Mouse (Mus musculus) A20 (cell line): ENCODE data around the gene Cadm1.
A peak's percentile ranks its signal among the peaks of the same experiment; 100 is the strongest.

Experiments
- DNase-seq: peaks from one replicate; pipeline ENCODE4 v3.0.0-alpha.2; 2011; ENCODE audit warnings: low read depth, low spot score

The Cadm1 gene

DNA sequence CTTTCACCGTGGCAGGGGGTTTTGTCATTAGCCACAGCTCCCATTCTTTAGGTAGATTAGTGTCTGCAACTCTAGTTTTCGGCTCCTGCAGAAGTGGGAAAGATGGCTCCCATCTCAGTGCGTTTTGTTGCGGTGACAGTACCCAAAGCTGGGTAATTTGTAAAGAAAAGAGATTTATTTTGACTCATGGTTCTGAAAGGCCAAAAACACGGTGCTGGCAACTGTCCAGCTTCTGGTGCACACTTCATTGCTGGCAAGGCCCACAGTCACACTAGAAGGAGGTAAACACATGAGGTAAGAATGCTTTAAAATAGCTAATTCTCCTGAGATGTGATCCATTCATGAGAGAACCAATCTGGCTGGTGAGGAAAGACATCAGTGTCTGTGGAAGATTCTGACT is 18.9 kb downstream of the Cadm1 start:
- no peak for DNase-seq

DNA sequence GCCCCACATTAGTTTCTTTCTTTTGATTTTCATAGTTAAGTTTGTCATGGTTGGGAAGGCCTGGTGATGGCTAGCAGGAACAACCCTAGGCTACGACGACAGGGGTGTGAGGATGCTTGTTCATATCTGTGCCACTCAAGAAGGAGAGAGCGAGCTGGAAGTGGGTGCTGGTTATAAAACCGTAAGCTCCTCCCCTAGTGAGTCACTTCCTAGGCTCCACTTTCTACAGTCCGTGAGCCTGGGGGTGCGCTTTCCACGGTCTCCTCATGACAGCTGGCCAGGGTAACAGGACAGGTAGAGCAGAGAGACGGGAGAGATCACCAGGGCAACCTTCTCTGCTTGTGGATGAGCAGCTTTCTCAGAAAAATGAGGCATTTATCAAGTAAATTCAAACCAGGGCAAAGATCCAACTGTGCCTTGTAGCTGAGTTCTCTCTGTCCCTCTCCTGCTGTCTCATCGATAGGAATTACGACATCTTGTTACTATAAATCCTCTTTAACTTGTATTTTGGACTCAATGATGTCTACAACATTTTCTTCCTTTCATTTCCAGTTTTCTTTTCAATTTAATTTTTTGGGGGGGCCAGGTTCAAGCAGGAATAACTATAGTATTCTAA is 23.1 kb downstream of the Cadm1 start:
- DNase-seq = no peak

DNA sequence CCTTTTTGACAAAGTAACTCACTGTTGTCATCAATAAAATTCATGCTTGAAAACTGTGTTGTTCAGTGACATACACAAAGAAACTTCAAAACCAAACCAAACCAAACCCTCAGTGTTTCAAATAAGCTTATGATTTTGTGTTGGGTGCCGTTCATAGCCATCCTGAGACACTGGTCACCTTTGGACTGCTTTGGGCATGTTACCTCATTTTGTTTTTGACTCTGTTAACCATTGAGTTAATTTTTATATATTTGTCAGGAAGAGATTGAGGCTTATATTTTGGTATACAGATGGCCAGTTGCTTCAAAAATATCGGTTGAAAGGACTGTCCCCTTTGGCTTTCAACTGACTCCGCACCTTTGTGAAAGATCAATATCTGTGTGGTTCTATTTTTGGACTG is 30.8 kb downstream of the Cadm1 start:
- DNase-seq = no peak

DNA sequence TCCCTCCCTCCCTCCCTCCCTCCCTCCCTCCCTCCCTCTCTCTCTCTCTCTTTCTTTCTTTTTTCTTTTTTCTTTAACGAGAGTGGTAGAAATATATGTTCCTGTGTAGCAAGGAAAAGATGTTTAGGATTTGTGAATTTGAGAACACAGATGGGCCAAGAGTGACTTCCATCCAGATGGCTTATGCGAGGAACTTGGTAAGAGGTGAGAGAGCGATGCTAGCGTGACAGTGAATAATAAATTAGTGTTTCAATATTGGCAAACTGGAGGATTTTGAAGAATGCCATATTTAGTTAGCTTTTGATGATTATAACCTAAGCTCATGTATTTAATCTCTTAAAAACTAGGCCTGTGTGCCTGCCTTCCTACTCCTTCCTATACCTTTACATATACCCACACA is 31.6 kb downstream of the Cadm1 start:
- no peak for DNase-seq

DNA sequence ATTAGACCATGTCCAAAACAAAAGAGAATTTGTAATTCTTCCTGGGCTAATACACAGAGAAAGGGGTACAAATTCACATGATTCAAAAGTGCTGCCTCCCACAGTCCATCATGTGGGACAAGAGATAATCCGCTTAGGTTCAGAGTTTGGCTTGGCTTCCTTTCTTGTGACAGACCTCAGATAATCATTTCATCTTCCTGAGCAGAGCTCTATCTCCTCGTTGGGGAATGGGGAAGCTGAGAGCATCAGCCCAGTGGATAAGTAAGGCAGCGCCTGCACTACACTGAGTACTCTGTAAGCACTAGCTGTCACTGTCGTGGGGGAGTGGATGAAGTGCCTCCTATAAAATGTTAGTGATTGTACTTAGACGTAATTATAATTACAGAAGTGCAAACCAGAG is 35.1 kb downstream of the Cadm1 start:
- DNase-seq = no peak

DNA sequence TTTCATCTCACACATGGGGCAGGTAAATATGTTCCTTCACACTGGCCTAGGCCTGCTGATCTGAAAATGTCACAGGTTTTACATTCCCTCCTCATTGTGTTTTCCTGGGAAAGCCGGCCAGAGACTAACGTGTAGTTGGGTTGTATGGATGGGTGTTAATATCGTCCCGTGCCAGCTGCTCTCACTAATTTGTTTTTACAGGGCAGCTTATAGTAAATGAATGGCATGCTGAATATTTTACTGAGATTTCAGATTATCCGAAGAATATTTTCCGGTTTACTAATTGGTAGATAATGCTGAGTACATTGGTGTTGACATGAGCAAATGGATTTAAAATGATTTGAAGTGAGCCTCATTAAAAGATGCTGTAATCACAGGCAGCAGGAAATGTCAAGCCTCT is 37.9 kb downstream of the Cadm1 start:
- DNase-seq = no peak

DNA sequence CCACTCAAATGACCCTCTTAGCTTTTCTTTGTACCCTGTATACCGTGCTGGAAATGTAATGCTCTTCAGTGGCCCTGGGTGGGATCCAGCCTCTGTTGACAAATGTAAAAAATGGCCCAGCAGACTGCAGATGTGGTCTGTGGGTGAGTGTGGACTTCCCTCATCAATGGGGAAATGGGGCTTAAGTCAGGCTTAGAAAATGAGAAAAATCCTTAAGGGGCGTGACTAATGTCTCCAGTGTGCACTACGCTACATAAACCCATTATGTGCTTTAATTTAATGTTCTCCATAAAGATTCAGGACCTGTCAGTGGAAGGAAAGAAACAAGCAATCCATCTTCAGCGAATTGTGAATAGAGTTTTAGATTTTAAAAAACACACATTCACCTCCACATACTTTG is 40.2 kb downstream of the Cadm1 start:
- DNase-seq = no peak

DNA sequence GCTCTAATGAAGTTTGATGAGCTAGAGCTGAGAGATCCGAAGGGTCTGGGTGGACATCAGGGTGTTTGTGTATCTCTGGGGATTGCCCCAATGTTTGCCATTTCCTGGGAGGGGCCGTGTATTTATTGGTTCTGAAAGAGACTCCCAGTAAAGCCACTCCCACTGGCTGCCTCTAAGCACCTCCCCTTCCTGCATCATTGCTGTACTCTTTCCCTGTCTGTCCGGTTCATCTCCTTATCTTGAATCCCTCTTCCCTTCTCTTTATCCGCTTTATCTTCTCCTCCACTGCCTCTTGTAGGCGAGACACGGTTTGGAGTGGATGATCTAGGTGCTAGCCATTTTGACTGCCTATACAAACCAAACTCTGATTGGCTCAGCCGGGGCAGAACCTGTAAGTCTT is 41.5 kb downstream of the Cadm1 start:
- DNase-seq = no peak

DNA sequence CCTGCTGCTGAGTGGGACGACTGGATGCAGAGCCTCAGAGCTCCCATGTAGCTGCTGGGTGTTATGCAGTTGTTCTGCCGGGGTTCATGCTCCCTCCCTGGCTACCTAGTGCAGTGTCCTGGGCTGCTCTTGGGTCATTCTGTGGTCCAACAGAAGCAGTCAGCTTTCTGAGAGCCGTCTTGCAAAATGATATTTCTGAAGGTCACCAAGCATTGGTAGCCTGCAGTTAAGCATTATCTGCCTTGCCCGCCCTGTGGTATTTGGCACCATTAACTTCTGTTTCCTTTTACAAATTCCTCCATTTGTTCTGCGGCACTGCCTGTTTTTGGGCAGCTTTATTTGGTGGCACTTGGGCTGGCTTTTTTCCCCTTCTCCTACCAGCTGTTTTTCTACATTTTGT is 42.2 kb downstream of the Cadm1 start:
- DNase-seq = no peak

DNA sequence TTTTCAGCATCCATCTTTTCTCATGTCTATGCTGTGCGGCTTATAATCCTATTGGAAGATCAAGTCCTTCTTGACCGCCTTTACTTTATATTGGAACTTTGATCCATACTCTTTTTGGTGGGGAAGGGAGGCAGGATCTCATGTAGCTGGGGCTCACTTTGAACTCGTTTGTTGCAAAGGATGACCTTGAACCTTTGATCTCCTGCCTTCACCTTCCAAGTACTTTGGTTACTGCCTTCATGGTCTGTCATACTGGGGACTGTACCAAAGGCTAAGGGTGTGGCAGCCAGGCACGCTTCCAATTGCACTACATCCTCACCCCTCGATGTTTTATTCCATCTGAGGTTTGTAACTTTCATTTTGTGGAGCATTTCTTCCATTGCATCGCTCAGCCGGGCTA is 43.5 kb downstream of the Cadm1 start:
- DNase-seq = no peak

DNA sequence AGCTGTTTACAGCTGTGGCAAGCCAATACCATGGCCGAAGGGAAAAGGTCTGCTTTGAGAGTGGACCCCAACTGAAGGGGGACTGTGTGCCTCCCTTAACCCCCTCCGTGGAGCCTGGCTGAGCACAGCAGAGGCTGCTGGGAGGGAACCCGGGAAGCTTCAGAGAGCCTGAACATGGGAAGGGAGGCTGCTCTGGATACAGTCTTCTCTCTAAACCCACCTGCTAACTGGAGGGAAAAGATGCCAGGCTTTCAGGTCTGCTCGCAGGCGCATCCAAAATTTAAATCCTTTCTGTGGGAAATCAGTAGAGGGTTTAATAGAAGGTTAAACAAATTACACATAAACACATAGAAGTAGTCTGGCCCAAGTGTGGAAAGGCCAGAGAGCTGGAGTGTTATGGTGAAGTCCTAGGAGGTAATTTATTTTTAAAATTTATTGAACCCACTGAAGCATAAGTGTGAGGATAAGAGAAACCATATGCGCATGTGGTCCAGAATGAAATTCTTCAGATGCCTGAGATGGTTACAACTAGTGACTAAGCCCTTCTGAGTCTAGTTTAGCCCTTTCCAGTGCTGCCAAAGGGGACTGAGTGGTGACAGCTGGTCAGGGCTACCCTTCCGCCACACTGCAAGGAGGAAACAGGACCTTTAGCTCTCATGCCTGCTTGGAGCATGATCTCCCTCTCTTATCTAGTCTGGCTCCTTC is 44.9 kb downstream of the Cadm1 start:
- DNase-seq = no peak

DNA sequence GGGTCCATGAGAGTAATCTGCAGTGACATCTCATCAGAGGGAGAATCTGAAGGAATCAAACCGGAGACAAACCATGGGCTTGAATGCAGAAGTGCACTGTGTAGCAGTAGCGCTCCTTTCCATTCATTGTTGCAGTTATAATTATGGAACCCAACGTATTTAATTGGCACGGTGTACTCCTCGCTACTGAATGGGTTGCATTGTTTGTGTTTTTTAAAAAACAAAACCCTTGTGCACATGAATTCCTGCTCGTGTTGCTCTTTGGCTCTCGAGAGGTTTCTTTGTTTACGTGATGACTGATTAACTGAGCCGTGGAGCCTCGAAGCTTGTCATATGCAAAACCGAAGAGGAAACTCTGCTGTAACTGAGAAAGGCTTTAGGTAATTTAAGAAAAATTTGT is 45.8 kb downstream of the Cadm1 start:
- no peak for DNase-seq

DNA sequence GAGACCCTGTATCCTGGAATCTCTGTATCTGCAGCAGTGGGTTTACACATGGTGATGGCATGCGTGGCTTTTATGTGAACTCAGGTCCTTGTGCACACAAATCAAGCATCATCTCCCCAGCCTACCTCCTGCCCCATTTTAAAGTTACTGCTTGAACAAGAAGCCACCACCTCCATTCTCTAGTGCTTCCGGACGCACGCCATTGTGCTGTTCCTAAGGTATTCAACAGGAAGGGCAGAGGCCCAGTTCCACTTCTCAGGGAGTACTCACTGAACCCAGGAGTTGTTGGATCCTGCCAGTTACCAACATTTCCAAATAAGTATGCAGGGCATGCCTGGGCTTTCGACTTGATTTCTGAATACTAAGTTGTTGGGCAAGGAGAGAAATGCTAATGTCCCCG is 49.5 kb downstream of the Cadm1 start:
- no peak for DNase-seq

DNA sequence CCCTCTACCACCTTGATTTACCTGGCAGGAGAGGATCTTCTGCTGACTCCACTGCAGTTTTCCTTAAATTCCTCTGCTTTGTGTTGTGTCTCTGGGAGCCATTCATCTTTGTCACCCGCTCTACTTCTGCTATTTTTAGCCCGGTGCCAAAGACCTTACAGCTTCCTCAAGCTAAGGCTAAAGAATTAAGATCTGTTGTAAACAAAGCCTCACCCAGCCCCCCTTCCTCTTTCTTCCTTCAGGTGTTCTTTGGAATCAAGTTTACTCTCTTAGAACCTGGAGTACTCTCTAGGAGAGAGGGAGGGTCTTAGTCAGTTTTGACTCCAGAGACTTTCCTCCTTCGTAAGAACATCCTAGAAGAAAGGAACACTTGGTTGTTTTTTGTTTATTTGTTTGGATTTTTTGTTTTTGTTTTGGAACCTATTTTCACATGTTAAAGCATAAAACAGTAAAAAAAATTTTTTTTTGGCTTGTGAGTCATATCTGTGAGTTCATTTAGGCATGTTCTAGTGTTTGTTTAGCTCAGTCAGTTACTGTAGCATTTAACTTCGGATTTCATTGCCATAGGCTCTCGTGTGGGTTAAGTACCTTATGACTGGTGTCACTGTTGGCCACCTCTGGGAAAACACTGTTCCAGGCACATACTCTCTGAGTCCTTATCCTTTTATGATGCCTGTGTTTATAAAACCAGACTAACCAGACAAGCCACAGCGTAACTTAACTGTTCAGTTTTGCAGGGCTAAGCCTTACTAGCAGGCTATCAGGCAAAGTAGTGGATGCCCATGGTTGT is 51.8 kb downstream of the Cadm1 start:
- DNase-seq = no peak

DNA sequence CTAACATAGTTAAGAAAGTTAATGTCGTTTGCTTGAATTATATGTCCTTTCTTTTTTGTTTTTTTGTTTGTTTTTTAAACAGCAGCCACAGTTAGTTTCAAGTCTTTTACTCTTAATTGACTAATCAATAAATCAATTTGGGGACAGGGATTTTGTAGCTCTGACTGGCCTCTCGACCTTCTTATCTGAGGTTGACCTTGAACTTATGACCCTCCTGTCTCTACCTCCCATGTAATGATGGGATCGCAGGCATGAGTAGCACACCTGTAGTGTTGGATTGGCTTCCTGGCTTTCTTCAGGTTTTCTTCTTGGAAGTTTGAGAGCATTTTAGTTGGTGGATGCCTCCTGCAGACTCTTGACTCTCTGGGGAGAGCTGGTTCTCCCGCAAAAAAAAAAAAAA is 53.3 kb downstream of the Cadm1 start:
- DNase-seq = no peak

DNA sequence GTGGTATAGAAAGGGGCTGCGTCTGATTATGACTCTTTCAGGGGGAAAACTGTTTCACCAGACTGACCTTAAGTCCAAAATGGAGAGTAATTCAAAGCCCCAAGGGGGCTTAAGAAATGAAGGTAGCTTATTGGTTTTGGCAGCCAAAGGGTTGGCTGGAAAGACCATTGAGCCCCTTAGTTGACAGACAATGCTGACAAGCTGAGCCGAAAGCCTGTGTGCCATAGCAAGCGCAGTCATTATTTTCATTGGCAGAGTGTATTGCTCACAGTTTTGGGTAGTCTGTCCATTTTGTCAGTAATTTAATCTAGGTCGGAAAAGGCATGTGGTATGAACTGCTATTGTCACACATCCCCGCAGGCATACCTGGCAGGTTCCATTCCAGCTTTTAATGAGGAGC is 56.2 kb downstream of the Cadm1 start:
- no peak for DNase-seq

DNA sequence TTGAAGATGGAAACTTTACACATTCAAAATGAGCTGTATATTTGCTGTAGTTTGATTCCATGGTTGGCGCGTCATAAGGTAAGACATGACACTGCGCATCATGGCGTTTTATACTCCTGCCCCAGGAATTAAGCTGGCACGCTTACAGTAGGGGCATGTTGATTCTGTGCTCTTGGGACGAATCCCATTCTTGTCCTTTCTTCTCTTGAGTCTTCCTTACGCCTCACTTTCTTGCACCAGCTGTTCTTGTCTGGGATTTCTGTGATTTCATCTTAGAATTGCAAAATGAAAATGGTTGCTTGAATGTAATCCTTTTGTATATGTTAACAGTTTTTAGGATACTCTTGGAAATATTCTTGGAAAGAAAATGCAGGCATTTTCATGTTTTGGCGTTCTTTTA is 56.9 kb downstream of the Cadm1 start:
- DNase-seq = no peak

DNA sequence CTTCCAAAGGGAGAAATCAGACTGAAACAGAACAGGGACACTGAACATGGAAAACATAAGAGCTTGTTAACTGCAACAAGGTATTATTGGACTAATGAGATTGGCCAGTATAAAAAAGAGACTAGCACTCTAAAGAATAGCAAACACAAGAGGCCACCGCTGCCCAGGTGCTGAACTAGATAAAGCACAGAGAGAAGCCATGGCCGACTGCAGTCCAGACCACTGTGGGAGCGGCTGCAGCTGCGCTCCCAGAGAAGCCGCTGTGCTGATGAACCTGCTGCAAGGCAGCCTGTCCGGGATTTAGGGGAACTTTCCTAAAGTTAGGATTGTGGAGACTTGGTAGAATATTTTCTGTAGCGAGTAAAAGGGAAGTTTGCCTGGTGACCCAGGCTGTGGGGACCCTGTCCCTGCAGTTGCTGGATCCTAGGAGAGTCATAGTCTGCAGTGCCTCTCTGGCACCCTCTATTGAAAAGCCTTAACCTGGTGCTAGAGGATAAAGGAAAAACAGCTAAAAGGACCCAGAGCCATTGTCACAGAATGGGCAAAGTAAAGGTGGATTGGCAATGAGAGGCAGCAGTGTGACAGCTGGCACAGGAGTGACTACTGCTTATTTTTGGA is 57.7 kb downstream of the Cadm1 start:
- peak; percentile 1 for DNase-seq

DNA sequence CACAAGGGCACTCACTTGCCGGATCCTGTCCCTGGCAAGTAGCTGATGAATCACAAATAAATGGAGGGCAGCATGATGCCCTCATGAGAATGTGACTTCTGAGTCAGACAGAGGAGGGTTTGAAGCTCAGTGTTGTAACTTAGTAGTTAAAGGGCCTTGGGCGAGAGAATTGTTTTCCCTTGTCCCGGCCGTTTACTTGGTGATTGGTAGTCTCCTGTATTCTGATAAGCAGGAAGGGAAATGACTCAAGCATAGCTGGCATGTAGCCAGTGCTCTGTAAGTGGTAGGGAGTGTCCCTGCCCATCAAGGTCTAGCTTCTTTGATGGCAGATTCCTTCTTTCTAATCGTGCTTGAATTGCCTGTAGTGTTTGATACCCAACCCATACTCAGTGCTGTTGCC is 59.9 kb downstream of the Cadm1 start:
- no peak for DNase-seq

DNA sequence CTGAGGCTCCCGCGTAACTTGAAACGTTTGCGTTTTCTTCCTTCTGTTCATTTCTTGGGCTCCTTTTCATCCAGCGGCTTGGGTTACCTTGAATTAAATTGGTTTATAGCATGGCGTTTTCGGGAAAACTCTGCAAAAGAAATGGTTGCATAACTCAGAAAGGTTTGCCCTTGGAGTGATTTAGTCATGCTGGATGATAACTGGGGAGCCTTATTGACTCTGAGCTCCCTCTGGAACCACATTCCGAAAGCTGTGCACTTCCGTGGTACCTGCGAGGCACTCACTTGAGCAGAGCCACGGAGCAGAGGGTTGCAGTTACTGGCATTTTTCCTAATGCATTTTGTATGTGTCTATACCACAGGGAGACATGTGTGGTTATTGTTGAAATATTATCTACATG is 71.6 kb downstream of the Cadm1 start:
- DNase-seq = no peak

DNA sequence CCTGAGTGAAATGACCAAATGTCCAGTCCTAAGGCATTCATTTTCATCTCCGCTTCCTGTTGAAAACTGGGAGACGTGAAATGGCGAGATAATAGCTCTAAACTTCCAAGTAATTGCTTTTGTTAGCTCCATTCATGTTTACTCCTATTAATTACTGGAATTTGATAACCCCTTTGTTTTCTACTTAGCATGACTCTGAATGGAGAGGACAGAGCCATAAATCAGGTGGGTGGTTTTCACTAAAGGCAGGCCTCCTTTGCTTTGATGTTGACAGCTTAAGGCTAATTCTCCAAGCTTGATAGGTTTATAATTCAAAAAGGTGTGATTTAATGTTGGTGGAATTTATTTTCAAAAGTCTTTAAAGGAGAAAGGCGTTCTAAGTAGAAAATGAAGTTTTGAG is 74.0 kb downstream of the Cadm1 start:
- DNase-seq = no peak

DNA sequence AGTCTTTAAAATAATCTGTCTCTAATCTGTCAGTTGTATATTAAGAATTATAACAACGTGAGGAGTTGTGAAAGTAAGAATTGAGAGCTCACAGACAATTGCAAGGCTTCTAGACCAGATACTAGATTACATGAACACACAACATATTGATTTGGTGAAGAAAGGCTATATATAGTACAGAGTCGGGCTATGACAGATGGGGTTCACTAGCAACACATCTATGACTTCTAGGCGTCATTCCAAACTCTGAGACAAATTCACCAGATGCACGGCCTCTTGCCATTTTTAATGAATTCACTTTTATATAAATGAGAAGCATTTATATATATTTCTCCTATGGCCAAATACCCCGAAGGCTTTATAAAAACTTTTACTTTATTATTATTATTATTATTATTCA is 75.7 kb downstream of the Cadm1 start:
- no peak for DNase-seq

DNA sequence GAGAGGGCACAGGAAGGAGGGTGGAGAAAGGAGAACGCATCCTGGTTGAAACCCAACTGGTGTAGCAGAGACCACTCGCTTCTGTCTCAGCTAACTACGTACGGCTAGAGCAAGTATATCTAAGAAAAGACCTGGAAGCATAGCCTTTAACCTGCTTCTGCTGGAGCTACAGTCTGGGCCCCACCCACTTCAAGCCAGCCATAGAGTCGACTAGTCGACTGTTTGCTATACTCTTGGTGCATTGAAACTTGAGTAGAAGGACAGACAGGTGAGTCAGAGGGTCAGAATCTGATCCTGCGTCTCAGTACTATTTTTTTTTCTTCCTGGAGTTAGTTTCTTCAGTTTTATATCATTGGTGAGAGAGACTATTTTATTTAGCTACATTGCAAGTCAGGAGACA is 78.5 kb downstream of the Cadm1 start:
- DNase-seq = no peak
